Mouse (Mus musculus): ENCODE measurements around the gene Epb41l1. TPM values are rescaled to one million over a fixed set of nuclear protein-coding genes. Genes with fewer than 3 reads are reported as not detected.

The Epb41l1 gene
- total RNA-seq, 2 experiments from 2014 or later, result 346 to 360 TPM

GRCm38 (mm10) chr2:156476748-156477151, 56.0 kb downstream of the Epb41l1 start:
- intact Hi-C loops (cut with DNase I), result loop anchor here (5.0 kb wide), 2 partner anchors 54 to 74 kb away; partner anchors contain the start of gene Epb41l1
- DNase-seq (ENCODE audit: low spot score in 2 of 2), result peak; percentile 45 to 64

GRCm38 (mm10) chr2:156478046-156478690, 57.5 kb downstream of the Epb41l1 start:
- intact Hi-C loops (cut with DNase I), result loop anchor here (5.0 kb wide), 2 partner anchors 56 to 76 kb away; partner anchors contain the start of gene Epb41l1
- peak in 1 of 2 experiments; percentile 62 for DNase-seq (ENCODE audit: low spot score in 2 of 2)

GRCm38 (mm10) chr2:156479833-156480232, 59.1 kb downstream of the Epb41l1 start:
- no peak for DNase-seq (ENCODE audit: low spot score in 2 of 2)
- intact Hi-C loops (cut with DNase I), result loop anchor here (5.0 kb wide), 2 partner anchors 58 to 78 kb away; partner anchors contain the start of gene Epb41l1

- no peak for DNase-seq (ENCODE audit: low spot score in 2 of 2)
- intact Hi-C loops (cut with DNase I), result no loop called here
These were observed 59.6 kb downstream of the Epb41l1 start for GRCm38 (mm10) chr2:156480267-156480666.

DNA sequence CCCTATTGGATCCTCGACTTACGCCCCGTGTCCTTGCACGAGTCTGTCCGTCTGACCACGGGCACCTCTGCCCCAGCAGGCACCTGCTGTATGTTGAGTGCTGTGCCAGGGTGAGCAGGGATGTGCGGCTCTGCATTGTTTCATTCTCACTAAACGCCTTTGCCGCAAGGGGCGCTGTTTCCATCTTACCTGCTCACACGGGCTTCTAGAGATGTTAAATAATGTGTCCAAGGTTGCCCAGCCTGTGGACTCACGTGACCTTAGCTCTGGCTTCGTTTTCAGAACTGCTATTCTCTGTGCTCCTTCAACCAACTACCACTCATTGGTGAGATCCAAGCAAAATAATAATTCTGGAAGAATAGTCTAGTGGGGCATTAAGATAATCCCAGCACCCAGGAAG, 61.6 kb downstream of the Epb41l1 start:
- intact Hi-C loops (cut with DNase I), result no loop called here

GRCm38 (mm10) chr2:156482764-156483163, 62.1 kb downstream of the Epb41l1 start:
- DNase-seq (ENCODE audit: low spot score in 2 of 2), result no peak
- intact Hi-C loops (cut with DNase I), result no loop called here

More for the DNA sequence above, 61.6 kb downstream of the Epb41l1 start:
- DNase-seq (ENCODE audit: low spot score in 2 of 2), result no peak

- DNase-seq (ENCODE audit: low spot score in 2 of 2), result no peak
- intact Hi-C loops (cut with DNase I), result no loop called here
These were observed 62.5 kb downstream of the Epb41l1 start for GRCm38 (mm10) chr2:156483204-156483603.

GRCm38 (mm10) chr2:156486086-156486751, 65.5 kb downstream of the Epb41l1 start:
- intact Hi-C loops (cut with DNase I), result no loop called here
- no peak for DNase-seq (ENCODE audit: low spot score in 2 of 2)

DNA sequence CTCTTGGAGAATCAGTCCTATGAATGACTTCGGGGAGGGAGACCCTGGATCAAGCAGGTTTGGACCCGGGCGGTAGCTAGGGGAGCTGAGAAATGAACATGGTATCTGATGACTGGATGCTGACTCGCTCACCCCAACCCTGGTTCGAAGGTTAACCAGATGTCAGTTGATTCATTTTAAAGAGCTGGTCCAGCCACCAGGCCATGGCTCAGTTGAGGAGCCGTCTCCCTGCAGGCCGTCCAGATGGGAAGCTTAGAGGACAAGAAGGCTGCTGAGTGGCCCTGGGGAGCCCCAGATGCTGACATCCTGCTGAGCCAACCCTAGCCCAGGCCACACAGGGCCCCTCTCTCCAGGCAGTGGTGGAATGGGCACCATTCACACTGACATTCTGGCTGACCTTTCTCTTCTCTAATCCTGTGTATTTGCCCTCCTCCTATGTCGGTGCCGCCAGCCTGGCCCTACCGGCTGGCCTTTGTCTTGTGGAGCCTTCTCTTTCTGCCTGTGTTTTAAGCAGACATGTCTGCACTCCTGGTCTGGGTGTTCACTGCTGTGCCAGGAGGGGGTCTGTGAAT, 67.0 kb downstream of the Epb41l1 start:
- no peak for DNase-seq (ENCODE audit: low spot score in 2 of 2)
- intact Hi-C loops (cut with DNase I), result no loop called here

GRCm38 (mm10) chr2:156488166-156488814, 67.6 kb downstream of the Epb41l1 start:
- no peak for DNase-seq (ENCODE audit: low spot score in 2 of 2)
- intact Hi-C loops (cut with DNase I), result no loop called here

- no peak for DNase-seq (ENCODE audit: low spot score in 2 of 2)
These were observed 69.5 kb downstream of the Epb41l1 start for GRCm38 (mm10) chr2:156490176-156490575.

GRCm38 (mm10) chr2:156491796-156492195, 71.1 kb downstream of the Epb41l1 start:
- no peak for DNase-seq (ENCODE audit: low spot score in 2 of 2)
- intact Hi-C loops (cut with DNase I), result no loop called here

More at GRCm38 (mm10) chr2:156490176-156490575, 69.5 kb downstream of the Epb41l1 start:
- intact Hi-C loops (cut with DNase I), result no loop called here

DNA sequence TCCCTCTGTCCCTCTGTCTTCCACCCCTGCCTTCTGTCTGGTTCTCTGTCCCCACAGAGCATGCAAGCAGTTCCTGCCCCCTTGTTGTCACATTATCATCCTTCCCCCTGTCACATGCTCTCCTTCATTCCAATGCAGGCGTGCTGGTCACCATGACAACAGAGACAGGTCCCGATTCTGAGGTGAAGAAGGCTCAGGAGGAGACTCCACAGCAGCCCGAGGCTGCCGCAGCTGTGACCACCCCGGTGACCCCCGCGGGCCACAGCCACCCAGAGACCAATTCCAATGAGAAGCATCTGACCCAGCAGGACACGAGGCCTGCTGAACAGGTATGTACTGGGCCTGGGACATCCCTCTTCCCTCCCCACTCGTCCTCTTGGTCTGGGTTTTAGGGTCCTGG, 73.1 kb downstream of the Epb41l1 start:
- intact Hi-C loops (cut with DNase I), result no loop called here
- no peak for DNase-seq (ENCODE audit: low spot score in 2 of 2)

- intact Hi-C loops (cut with DNase I), result no loop called here
- DNase-seq (ENCODE audit: low spot score in 2 of 2), result no peak
These were observed 73.8 kb downstream of the Epb41l1 start for GRCm38 (mm10) chr2:156494465-156494864.

- no peak for DNase-seq (ENCODE audit: low spot score in 2 of 2)
- intact Hi-C loops (cut with DNase I), result loop anchor here (5.0 kb wide), 2 partner anchors 73 to 113 kb away; partner anchors contain the start of gene Epb41l1
These were observed 74.2 kb downstream of the Epb41l1 start for GRCm38 (mm10) chr2:156494875-156495274.

- intact Hi-C loops (cut with DNase I), result loop anchor here (5.0 kb wide), 2 partner anchors 75 to 115 kb away; partner anchors contain the start of gene Epb41l1
- DNase-seq (ENCODE audit: low spot score in 2 of 2), result no peak
These were observed 76.3 kb downstream of the Epb41l1 start for GRCm38 (mm10) chr2:156496816-156497566.

DNA sequence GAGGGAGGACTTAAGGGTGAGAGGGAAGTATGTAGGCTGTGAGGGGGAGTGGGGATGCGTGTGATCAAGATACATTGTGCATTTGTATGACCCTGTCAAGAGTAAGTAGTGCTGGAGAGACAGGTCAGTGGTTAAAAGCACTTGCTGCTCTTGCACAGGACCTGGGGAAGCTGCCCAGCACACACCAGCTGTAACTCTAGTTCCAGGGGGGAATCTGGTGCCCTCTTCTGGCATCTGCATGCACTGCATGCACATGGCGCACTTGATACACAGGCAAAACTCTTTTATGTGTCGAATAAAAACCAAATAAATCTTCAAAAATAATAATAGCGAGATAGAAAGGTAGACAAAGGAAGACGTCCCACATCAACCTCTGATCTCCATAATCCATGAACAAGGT, 77.2 kb downstream of the Epb41l1 start:
- intact Hi-C loops (cut with DNase I), result loop anchor here (5.0 kb wide), 2 partner anchors 76 to 116 kb away; partner anchors contain the start of gene Epb41l1
- peak in 1 of 2 experiments; percentile 56 for DNase-seq (ENCODE audit: low spot score in 2 of 2)

- DNase-seq (ENCODE audit: low spot score in 2 of 2), result no peak
- intact Hi-C loops (cut with DNase I), result no loop called here
These were observed 80.3 kb downstream of the Epb41l1 start for GRCm38 (mm10) chr2:156501025-156501424.

GRCm38 (mm10) chr2:156505533-156505932, 84.8 kb downstream of the Epb41l1 start:
- no peak for DNase-seq (ENCODE audit: low spot score in 2 of 2)
- intact Hi-C loops (cut with DNase I), result no loop called here
